In the genomic region with DNA sequence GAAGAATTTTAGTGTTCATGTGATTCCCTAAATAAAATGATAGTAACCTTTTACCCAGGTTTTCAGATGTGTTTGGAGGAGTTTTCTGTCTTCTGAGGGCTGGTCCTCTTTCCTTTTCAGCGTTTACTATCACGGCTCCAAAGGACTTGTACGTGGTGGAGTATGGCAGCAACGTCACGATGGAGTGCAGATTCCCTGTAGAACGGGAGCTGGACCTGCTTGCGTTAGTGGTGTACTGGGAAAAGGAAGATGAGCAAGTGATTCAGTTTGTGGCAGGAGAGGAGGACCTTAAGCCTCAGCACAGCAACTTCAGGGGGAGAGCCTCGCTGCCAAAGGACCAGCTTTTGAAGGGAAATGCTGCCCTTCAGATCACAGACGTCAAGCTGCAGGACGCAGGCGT, we compare ENCODE assay signal across 12 mouse cellular contexts. TPM values are rescaled to one million over a fixed set of nuclear protein-coding genes. Genes with fewer than 3 reads are reported as not detected.
DNase-seq lines count a peak whose midpoint lies in the region; ATAC-seq lines count a peak whose summit lies in the region.
"Had no signal": no experiment of that assay in that cellular context is flagged by ENCODE, and none has a peak within 500 bp of the region (broad histone marks: within the 10 kb centered on the region; RNA-seq: fewer than 3 reads in every experiment).

No protein-coding gene starts in this region.

- peak overlapping the region; percentile 20; the same call in 1 of the 2 replicates for H3K9ac ChIP-seq in heart, embryonic 16.5 days (ENCODE audit: low read length)
- peak overlapping the region; percentile 46; the same call in 1 of the 2 replicates for H3K9ac ChIP-seq in forebrain, embryonic 14.5 days (ENCODE audit: low read length)
- 0 out of 2 replicates have a peak overlapping the region, but pooled peaks have one; percentile 12 for H3K9ac ChIP-seq in midbrain, embryonic 11.5 days (ENCODE audit: low read length)
- H3K9ac ChIP-seq: liver, embryonic 14.5 days had no signal

- H3K36me3 ChIP-seq in heart, embryonic 16.5 days (ENCODE audit: control insufficient read depth, insufficient read depth): no peaks in the 10 kb centered on the region
- no peaks in the 10 kb centered on the region for H3K36me3 ChIP-seq in forebrain, embryonic 14.5 days (ENCODE audit: control insufficient read depth, insufficient read depth, low read length)
- no peaks in the 10 kb centered on the region for H3K36me3 ChIP-seq in midbrain, embryonic 11.5 days (ENCODE audit: control insufficient read depth, insufficient read depth, low read length)

- no peak overlapping the region; the same call in 1 of the 2 replicates for H3K4me3 ChIP-seq in heart, embryonic 16.5 days (ENCODE audit: low read length)
- H3K4me3 ChIP-seq in forebrain, embryonic 14.5 days (ENCODE audit: low read depth, low read length): no peak overlapping the region
- H3K4me3 ChIP-seq in midbrain, embryonic 11.5 days (ENCODE audit: low read depth, low read length): no peak overlapping the region

- peak overlapping the region; percentile 51 for H3K4me2 ChIP-seq in heart, embryonic 16.5 days (ENCODE audit: low read depth, low read length)
- peak overlapping the region; percentile 36 for H3K4me2 ChIP-seq in forebrain, embryonic 14.5 days (ENCODE audit: low read length)
- H3K4me2 ChIP-seq in midbrain, embryonic 11.5 days: peak overlapping the region; percentile 9; the same call in 1 of the 2 replicates

- H3K9me3 ChIP-seq in heart, embryonic 16.5 days (replicated peaks; ENCODE audit: control insufficient read depth, low read length): no peaks in the 10 kb centered on the region
- H3K9me3 ChIP-seq in forebrain, embryonic 14.5 days (replicated peaks; ENCODE audit: control insufficient read depth, low read length): no peaks in the 10 kb centered on the region
- no peaks in the 10 kb centered on the region for H3K9me3 ChIP-seq in midbrain, embryonic 11.5 days (ENCODE audit: control insufficient read depth, low read length)

- H3K27me3 ChIP-seq in heart, embryonic 16.5 days (ENCODE audit: control insufficient read depth, insufficient read depth, low read length): no peaks in the 10 kb centered on the region
- no peaks in the 10 kb centered on the region for H3K27me3 ChIP-seq in forebrain, embryonic 14.5 days (replicated peaks; ENCODE audit: control insufficient read depth, insufficient read depth, low read length)
- H3K27me3 ChIP-seq in midbrain, embryonic 11.5 days (ENCODE audit: control insufficient read depth, insufficient read depth, low read length): no peaks in the 10 kb centered on the region

- no peak for DNase-seq in heart, adult 18-20 months
- peak; percentile 40 for DNase-seq in brain, adult 2 months (ENCODE audit: low read depth, low spot score)
- DNase-seq in forebrain, embryonic 14.5 days (ENCODE audit: low spot score): no peak
- DNase-seq in midbrain, embryonic 11.5 days (ENCODE audit: low spot score, missing footprints): peak; percentile 76
- no peak for DNase-seq in gastrocnemius, postnatal 25 days
- no peak for DNase-seq in cerebellum, postnatal 10 days
- DNase-seq in right cerebral cortex, postnatal 36 days (ENCODE audit: low spot score in 2 of 2): no peak

- no peak for ATAC-seq in heart, embryonic 16.5 days (replicated peaks; ENCODE audit: extremely low read depth, insufficient read depth, low FRiP score)
- ATAC-seq in forebrain, embryonic 14.5 days: no peak
- no peak for ATAC-seq in midbrain, embryonic 11.5 days (ENCODE audit: low FRiP score)
- ATAC-seq: inflammation-experienced regulatory T-cells, adult 6 months had no signal

- WGBS in heart, embryonic 16.5 days: 38% methylated on average over 11 of the region's 11 CpGs
- WGBS in forebrain, embryonic 14.5 days: 48% methylated on average over 11 of the region's 11 CpGs
- WGBS in midbrain, embryonic 11.5 days: 39% methylated on average over 11 of the region's 11 CpGs

- H3K27ac ChIP-seq in heart, embryonic 16.5 days (ENCODE audit: low read length): no peak overlapping the region
- no peak overlapping the region for H3K27ac ChIP-seq in forebrain, embryonic 14.5 days (ENCODE audit: low read depth, low read length)
- H3K27ac ChIP-seq in midbrain, embryonic 11.5 days (ENCODE audit: low read depth, low read length): no peak overlapping the region
- H3K27ac ChIP-seq: liver, embryonic 14.5 days had no signal

- H3K4me1 ChIP-seq in heart, embryonic 16.5 days (ENCODE audit: control insufficient read depth, insufficient read depth, low read length): no peaks in the 10 kb centered on the region
- H3K4me1 ChIP-seq in forebrain, embryonic 14.5 days (ENCODE audit: control insufficient read depth, insufficient read depth, low read length): no peaks in the 10 kb centered on the region
- 0 out of 2 replicates have a peak, but pooled peaks cover 3% of the 10 kb centered on the region for H3K4me1 ChIP-seq in midbrain, embryonic 11.5 days (ENCODE audit: control insufficient read depth, insufficient read depth, low read length)

RNA-seq across cellular contexts. Expression of a gene that starts 6.2 kb away (rescaled TPM):
- polyA plus RNA-seq in heart, embryonic 16.5 days (2015; fragmentation: Nextera tagmentation; extraction: Ambion mirVana): 1.6 and 4.1 TPM in 2 replicates
- total RNA-seq in heart, adult 18-20 months (2021): 1 to 10 TPM; 2.6 to 9.4 TPM
- polyA plus RNA-seq in forebrain, embryonic 14.5 days (2014; fragmentation: Nextera tagmentation; extraction: Ambion mirVana): 0.46 and 0.74 TPM in 2 replicates
- 0.34 and 0.77 TPM in 2 replicates for polyA plus RNA-seq in midbrain, embryonic 11.5 days (2014; fragmentation: Nextera tagmentation; extraction: Ambion mirVana)
- under 1 TPM; 0.67 to 0.77 TPM for total RNA-seq in gastrocnemius, postnatal 25 days (2021)

RNA-seq across cellular contexts. Expression of a gene that starts 6.2 kb away (rescaled TPM):
- polyA plus RNA-seq in heart, embryonic 16.5 days (2015; fragmentation: Nextera tagmentation; extraction: Ambion mirVana): 53.1 and 88.0 TPM in 2 replicates
- total RNA-seq in heart, adult 18-20 months (2021): 10 to 100 TPM; 26.8 to 27.8 TPM
- polyA plus RNA-seq in forebrain, embryonic 14.5 days (2014; fragmentation: Nextera tagmentation; extraction: Ambion mirVana): 109 TPM in 2 replicates
- polyA plus RNA-seq in midbrain, embryonic 11.5 days (2014; fragmentation: Nextera tagmentation; extraction: Ambion mirVana): 60.4 and 68.1 TPM in 2 replicates
- total RNA-seq in gastrocnemius, postnatal 25 days (2021): 10 to 100 TPM; 13.7 to 15.1 TPM

RNA-seq across cellular contexts. Expression of a gene that starts 37.3 kb away (rescaled TPM):
- 0.26 and 0.41 TPM in 2 replicates for polyA plus RNA-seq in heart, embryonic 16.5 days (2015; fragmentation: Nextera tagmentation; extraction: Ambion mirVana)
- under 1 TPM in 1 of 2 experiments, not detected in 1; 0.15 TPM for total RNA-seq in heart, adult 18-20 months (2021)
- polyA plus RNA-seq in forebrain, embryonic 14.5 days (2014; fragmentation: Nextera tagmentation; extraction: Ambion mirVana): not detected in 2 replicates
- not detected in 2 replicates for polyA plus RNA-seq in midbrain, embryonic 11.5 days (2014; fragmentation: Nextera tagmentation; extraction: Ambion mirVana)
- total RNA-seq in gastrocnemius, postnatal 25 days (2021): not detected
- total RNA-seq: adrenal gland, postnatal 4 days had no signal

RNA-seq across cellular contexts. Expression of a gene that starts 39.0 kb away (rescaled TPM):
- polyA plus RNA-seq in heart, embryonic 16.5 days (2015; fragmentation: Nextera tagmentation; extraction: Ambion mirVana): not detected in 2 replicates
- not detected for total RNA-seq in heart, adult 18-20 months (2021)
- polyA plus RNA-seq in forebrain, embryonic 14.5 days (2014; fragmentation: Nextera tagmentation; extraction: Ambion mirVana): 3.9 and 4.0 TPM in 2 replicates
- polyA plus RNA-seq in midbrain, embryonic 11.5 days (2014; fragmentation: Nextera tagmentation; extraction: Ambion mirVana): 0.77 and 0.82 TPM in 2 replicates
- not detected for total RNA-seq in gastrocnemius, postnatal 25 days (2021)
- total RNA-seq: adrenal gland, postnatal 4 days had no signal
- polyA plus RNA-seq: inflammation-experienced regulatory T-cells, adult 6 months; liver, embryonic 14.5 days; testis, adult 2 months had no signal

RNA-seq across cellular contexts. Expression of a gene that starts 48.3 kb away (rescaled TPM):
- polyA plus RNA-seq in heart, embryonic 16.5 days (2015; fragmentation: Nextera tagmentation; extraction: Ambion mirVana): 4.0 and 4.7 TPM in 2 replicates
- total RNA-seq in heart, adult 18-20 months (2021): under 1 TPM; 0.40 to 0.72 TPM
- 2.3 and 3.2 TPM in 2 replicates for polyA plus RNA-seq in forebrain, embryonic 14.5 days (2014; fragmentation: Nextera tagmentation; extraction: Ambion mirVana)
- polyA plus RNA-seq in midbrain, embryonic 11.5 days (2014; fragmentation: Nextera tagmentation; extraction: Ambion mirVana): 6.3 and 8.0 TPM in 2 replicates
- total RNA-seq in gastrocnemius, postnatal 25 days (2021): not detected

Comparison
In these comparisons a context has a peak if more than half of its experiments do, and no peak if none do; other contexts are left out.
1. DNase-seq: peak in brain, adult 2 months (single experiment) and midbrain, embryonic 11.5 days (single experiment); none in heart, adult 18-20 months (0 of 2), forebrain, embryonic 14.5 days (single experiment), gastrocnemius, postnatal 25 days (single experiment), cerebellum, postnatal 10 days (0 of 2) and right cerebral cortex, postnatal 36 days (0 of 2).
2. Peak in every context shown above with its lines, with median percentiles within 50 percentile points of each other: H3K4me2 ChIP-seq and H3K9ac ChIP-seq.